Mouse (Mus musculus): Measurements from ENCODE around the gene Gpc5. TPM values are rescaled to one million over a fixed set of nuclear protein-coding genes. Genes with fewer than 3 reads are reported as not detected.

Gpc5 gene
- polyA plus RNA-seq, 1 experiment, result 3.2 TPM

DNA sequence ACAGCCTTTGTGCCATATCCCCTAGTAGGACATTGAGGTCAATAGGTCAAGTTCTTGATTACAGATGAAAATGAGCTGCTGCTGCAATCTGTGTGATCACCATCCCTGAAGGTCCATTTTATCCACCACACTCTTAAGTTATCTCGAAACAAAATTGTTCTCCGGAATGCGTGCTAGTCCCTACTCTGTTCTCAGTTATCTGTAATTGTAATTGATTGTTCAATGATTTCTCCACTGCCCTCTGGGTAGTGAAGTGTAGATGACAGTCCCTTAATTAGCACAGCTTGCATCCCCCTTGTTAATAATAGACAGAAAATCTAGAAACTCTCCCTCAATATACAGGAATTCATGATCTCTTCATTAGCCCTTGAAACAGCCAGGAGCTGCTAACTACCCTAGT lies 340.4 kb downstream of the Gpc5 start:
- no peak for TF ChIP-seq POLR2A (IDR thresholded peaks at IDR 0.05; ENCODE audit: borderline replicate concordance, extremely low read depth, insufficient read depth, insufficient read length, poor library complexity, severe bottlenecking)
- TF ChIP-seq CTCF (IDR thresholded peaks at IDR 0.05; ENCODE audit: borderline replicate concordance, extremely low read depth, insufficient read depth, insufficient read length), result no peak
- DNase-seq (ENCODE audit: low read depth), result no peak

- DNase-seq (ENCODE audit: low read depth), result no peak
- TF ChIP-seq CTCF (IDR thresholded peaks at IDR 0.05; ENCODE audit: borderline replicate concordance, extremely low read depth, insufficient read depth, insufficient read length) (no peak), POLR2A (IDR thresholded peaks at IDR 0.05; ENCODE audit: borderline replicate concordance, extremely low read depth, insufficient read depth, insufficient read length, poor library complexity, severe bottlenecking) (no peak)
Observed at GRCm38 (mm10) chr14:115436617-115437016, 344.6 kb downstream of the Gpc5 start.

GRCm38 (mm10) chr14:115444789-115445770 lies 353.1 kb downstream of the Gpc5 start:
- peak; percentile 85 for DNase-seq (ENCODE audit: low read depth)
- TF ChIP-seq CTCF (IDR thresholded peaks at IDR 0.05; ENCODE audit: borderline replicate concordance, extremely low read depth, insufficient read depth, insufficient read length) (no peak), POLR2A (IDR thresholded peaks at IDR 0.05; ENCODE audit: borderline replicate concordance, extremely low read depth, insufficient read depth, insufficient read length, poor library complexity, severe bottlenecking) (no peak)

DNA sequence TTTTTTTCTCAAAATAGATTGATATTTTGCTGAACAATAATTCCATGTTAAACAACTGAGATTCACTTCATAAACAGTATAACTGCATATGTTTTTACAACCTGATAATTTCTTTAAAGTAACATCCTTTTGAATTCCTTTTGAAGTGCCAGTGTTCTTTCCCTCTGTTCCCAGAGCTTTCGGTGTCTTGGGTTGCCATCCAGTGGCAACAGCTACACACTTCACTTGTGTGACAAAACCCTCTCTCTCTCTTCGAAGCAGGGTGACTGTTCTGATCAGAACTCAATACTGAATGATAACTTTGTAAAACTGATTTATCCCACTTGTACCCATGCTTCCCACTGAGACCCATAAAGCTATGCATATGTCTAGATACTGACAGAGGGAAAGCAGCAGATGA lies 358.9 kb downstream of the Gpc5 start:
- DNase-seq (ENCODE audit: low read depth), result peak; percentile 65
- no peak for TF ChIP-seq POLR2A (IDR thresholded peaks at IDR 0.05; ENCODE audit: borderline replicate concordance, extremely low read depth, insufficient read depth, insufficient read length, poor library complexity, severe bottlenecking)
- TF ChIP-seq CTCF (IDR thresholded peaks at IDR 0.05; ENCODE audit: borderline replicate concordance, extremely low read depth, insufficient read depth, insufficient read length), result peak; percentile 58; the same call in 1 of the 2 replicates

- DNase-seq (ENCODE audit: low read depth), result peak; percentile 64
- TF ChIP-seq CTCF (IDR thresholded peaks at IDR 0.05; ENCODE audit: borderline replicate concordance, extremely low read depth, insufficient read depth, insufficient read length) (peak; percentile 51; the same call in 1 of the 2 replicates), POLR2A (IDR thresholded peaks at IDR 0.05; ENCODE audit: borderline replicate concordance, extremely low read depth, insufficient read depth, insufficient read length, poor library complexity, severe bottlenecking) (no peak)
Observed at GRCm38 (mm10) chr14:115467960-115468359, 375.9 kb downstream of the Gpc5 start.

GRCm38 (mm10) chr14:115475234-115475633 lies 383.2 kb downstream of the Gpc5 start:
- TF ChIP-seq CTCF (IDR thresholded peaks at IDR 0.05; ENCODE audit: borderline replicate concordance, extremely low read depth, insufficient read depth, insufficient read length) (peak; percentile 67; the same call in 1 of the 2 replicates), POLR2A (IDR thresholded peaks at IDR 0.05; ENCODE audit: borderline replicate concordance, extremely low read depth, insufficient read depth, insufficient read length, poor library complexity, severe bottlenecking) (no peak)
- DNase-seq (ENCODE audit: low read depth), result peak; percentile 78

GRCm38 (mm10) chr14:115477360-115477759 lies 385.3 kb downstream of the Gpc5 start:
- TF ChIP-seq CTCF (IDR thresholded peaks at IDR 0.05; ENCODE audit: borderline replicate concordance, extremely low read depth, insufficient read depth, insufficient read length), result no peak
- TF ChIP-seq POLR2A (IDR thresholded peaks at IDR 0.05; ENCODE audit: borderline replicate concordance, extremely low read depth, insufficient read depth, insufficient read length, poor library complexity, severe bottlenecking), result no peak
- peak; percentile 44 for DNase-seq (ENCODE audit: low read depth)

DNA sequence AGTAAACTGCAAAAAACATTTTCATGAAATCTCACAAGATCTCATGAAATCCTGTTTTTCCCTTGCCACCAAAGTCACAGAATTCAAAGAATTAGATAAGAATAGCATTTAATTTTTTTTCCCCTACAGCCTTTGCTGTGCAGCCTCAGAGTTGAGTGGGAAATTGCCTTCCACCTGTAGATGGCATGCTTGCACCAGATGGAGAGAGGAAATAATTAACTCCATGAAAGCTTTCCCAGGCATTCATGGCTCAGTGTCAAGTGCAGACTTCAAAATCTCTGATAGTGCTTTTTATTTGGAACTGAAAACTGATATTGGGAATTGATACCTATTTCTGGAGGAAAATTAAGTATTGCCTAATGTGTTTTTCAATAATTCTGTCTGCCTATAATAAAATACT lies 393.1 kb downstream of the Gpc5 start:
- TF ChIP-seq POLR2A (IDR thresholded peaks at IDR 0.05; ENCODE audit: borderline replicate concordance, extremely low read depth, insufficient read depth, insufficient read length, poor library complexity, severe bottlenecking) (no peak), CTCF (IDR thresholded peaks at IDR 0.05; ENCODE audit: borderline replicate concordance, extremely low read depth, insufficient read depth, insufficient read length) (peak; percentile 67; the same call in 1 of the 2 replicates)

GRCm38 (mm10) chr14:115500794-115501193 lies 408.8 kb downstream of the Gpc5 start:
- no peak for DNase-seq (ENCODE audit: low read depth)

More for the DNA sequence above, 393.1 kb downstream of the Gpc5 start:
- peak; percentile 82 for DNase-seq (ENCODE audit: low read depth)

DNA sequence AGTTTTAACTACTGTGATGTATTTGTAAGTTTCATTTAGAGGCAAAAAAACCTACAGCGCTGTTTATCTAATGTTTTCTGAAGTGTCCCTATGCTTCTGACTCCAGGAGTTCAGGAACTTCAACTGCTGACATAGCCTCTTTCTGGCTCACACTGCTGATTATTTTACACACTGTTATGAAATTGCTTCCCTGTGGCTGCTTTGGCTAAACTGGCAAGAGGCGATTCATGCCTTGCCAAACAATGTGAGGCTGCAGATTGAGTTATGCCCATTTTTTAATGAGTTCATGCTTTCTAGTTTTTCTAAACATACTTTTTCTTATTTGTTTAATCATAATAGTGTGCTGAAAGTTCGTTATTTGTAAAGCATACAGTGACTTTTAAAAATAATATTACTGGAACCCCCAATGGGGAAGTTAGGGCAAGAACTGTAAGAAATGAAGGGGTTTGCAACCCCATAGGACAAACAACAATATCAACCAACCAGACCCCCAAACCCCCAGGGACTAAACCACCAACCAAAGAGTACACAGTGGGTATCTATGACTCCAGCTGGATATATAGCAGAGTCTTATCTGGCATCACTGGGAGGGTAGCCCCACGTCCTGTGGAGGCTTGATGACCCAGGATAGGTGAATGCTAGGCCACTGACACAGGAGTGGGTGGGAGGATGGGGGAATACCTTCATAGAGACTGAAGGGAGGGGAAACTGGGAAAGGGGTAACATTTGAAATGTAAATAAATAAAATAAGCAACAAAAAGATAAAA lies 454.7 kb downstream of the Gpc5 start:
- TF ChIP-seq POLR2A (IDR thresholded peaks at IDR 0.05; ENCODE audit: borderline replicate concordance, extremely low read depth, insufficient read depth, insufficient read length, poor library complexity, severe bottlenecking) (no peak), CTCF (IDR thresholded peaks at IDR 0.05; ENCODE audit: borderline replicate concordance, extremely low read depth, insufficient read depth, insufficient read length) (no peak)
- DNase-seq (ENCODE audit: low read depth), result peak; percentile 17

More at GRCm38 (mm10) chr14:115500794-115501193, 408.8 kb downstream of the Gpc5 start:
- no peak for TF ChIP-seq POLR2A (IDR thresholded peaks at IDR 0.05; ENCODE audit: borderline replicate concordance, extremely low read depth, insufficient read depth, insufficient read length, poor library complexity, severe bottlenecking)
- TF ChIP-seq CTCF (IDR thresholded peaks at IDR 0.05; ENCODE audit: borderline replicate concordance, extremely low read depth, insufficient read depth, insufficient read length), result no peak

DNA sequence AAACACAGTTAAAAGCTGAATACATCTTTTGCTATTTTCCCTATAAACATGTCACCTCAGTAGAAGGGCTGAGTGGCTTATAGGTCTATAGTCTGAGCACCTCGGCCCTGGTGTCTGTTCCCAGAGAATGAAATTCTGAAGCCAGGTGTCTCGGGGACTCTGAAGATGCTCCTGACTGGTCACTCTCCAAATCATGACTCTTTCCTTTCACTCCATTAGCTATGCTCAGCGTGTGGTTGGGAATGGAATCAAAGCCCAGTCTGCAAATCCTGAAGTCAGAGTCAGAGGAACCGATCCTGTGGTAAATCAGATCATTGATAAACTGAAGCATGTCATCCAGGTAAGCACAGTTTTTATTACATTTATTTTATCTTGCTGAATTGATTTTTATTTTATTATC lies 460.0 kb downstream of the Gpc5 start:
- no peak for DNase-seq (ENCODE audit: low read depth)

More for the DNA sequence above, 460.0 kb downstream of the Gpc5 start:
- TF ChIP-seq POLR2A (IDR thresholded peaks at IDR 0.05; ENCODE audit: borderline replicate concordance, extremely low read depth, insufficient read depth, insufficient read length, poor library complexity, severe bottlenecking) (no peak), CTCF (IDR thresholded peaks at IDR 0.05; ENCODE audit: borderline replicate concordance, extremely low read depth, insufficient read depth, insufficient read length) (no peak)

Data from brain, embryonic 14.5 days (tissue).